Mouse (Mus musculus) spleen, postnatal 10 days (tissue): ENCODE results near the gene Ccr5.
"Not testable (repeated sequence)": the region's sequence is repeated elsewhere in the genome, so short reads cannot be mapped to it uniquely, and the experiment has no call there.

Source experiments
- DNase-seq, 2 experiments: peaks; one replicate each; pipeline ENCODE4 v3.0.0; 2021 to 2022; ENCODE audit warnings: low spot score in 2 of 2

The Ccr5 gene

DNA sequence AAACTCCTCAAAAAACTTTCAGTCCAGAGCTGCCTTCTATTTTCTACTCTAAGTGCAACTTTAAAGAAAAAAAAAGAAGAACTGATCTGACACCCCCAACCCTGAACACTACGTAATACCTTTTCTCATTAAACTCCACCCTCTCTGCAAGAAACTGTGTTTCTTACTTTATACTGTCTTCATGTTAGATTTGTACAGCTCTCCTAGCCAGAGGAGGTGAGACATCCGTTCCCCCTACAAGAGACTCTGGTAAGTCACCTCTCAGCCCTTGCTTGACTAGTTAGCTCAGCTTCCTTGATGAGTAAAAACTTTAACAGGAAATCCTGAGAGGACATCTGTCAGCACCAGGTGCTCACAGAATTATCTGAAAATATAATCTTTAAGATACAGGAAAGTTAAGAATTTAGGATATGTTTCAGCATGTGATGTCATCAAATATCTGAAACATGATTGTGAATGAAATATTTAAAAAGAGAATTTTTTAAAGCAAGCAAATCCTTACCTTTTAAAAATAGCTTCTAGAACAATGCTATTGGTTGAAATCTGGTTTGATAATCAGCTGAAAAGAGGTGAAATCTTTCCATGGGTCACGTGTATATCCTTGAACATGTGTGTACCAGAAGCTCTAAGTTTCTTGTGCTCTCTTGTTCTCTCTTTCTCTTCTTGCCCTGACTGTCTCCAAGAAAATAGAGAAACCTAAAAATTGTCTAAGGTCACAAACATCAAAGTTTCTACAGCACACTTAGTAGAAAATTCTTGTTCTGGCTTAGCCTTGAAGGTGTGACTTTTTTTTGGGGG, at the start of gene Ccr5:
Gene Ccr5 (plus strand): TSS at position 157 of the 798 bp plus-strand sequence.
- no peak for DNase-seq

DNA sequence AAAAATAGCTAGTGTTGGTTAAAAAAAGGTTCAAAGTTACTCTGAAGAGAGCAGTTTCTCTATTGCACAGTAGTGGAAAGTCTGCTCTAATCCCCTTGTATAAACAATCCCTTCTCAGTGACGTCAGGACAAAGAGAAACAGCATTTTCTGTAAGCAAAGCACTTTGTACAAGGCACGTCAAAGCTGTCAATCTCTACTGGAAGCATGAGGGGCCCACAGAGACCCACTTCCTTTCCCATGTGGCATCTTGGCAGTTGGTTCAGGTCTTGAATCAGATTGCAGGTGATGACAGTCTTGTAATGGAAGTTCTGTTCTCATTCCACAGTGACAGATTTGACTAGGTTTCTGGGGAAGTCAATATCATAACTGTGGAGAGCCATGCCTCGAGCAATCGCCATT, 41.5 kb upstream of the Ccr5 start:
- no peak for DNase-seq

DNA sequence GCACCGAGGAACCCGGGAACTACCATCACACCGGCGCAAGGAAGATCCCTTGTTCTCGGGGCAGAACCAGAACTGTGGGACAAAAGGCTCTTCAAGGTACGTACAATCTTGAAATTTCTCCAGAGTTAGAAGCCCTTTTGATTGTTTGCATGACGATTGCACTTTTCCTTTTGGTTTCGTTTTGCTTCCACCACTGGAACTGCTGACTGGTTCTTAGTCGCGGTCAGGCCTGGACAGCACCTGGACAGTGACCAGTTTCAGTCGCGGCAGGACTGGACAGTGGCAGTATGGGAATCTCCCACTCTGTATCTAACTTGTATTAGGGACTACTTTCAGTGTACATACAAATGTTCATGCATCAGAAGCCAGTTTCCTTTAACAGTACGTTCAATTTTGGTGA, 40.9 kb upstream of the Ccr5 start:
- not testable (repeated sequence) for DNase-seq

DNA sequence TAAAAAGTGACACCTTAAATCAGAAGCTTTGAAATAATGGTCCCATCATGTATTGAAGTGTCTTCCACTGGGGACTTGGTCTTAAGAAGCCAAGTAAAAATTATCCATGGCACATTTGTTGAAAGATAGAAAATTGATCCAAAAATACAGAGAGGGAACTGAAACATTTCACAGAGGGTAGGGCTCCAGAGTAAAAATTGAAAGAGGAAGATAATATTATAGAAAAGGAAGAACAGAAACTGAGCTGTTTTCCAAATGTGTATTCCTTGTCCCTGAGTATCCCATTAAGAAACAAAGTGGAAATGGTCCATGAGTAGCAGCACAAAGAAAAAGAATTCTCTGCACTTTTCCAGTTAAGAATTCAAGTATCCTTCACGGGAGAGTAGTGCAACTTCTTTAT, 30.9 kb upstream of the Ccr5 start:
- DNase-seq = no peak

DNA sequence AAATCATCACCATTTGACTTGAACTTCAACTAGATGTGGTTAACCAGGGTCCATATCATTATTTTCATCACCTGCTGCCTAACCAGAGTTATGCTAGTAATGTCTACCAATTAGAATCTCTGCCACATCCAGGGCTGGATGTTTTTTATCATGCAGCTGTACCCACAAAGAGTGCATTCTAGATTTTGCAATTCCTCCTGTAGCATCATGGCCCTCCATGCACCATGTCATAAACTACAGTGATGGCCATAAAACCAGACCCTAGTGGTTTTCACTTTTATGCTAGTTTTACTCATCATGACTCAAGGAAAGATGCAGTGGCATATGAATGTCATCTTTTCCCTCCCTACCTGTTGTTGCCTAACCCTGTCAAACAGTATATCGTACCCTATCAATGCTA, 22.2 kb upstream of the Ccr5 start:
- DNase-seq = no peak

DNA sequence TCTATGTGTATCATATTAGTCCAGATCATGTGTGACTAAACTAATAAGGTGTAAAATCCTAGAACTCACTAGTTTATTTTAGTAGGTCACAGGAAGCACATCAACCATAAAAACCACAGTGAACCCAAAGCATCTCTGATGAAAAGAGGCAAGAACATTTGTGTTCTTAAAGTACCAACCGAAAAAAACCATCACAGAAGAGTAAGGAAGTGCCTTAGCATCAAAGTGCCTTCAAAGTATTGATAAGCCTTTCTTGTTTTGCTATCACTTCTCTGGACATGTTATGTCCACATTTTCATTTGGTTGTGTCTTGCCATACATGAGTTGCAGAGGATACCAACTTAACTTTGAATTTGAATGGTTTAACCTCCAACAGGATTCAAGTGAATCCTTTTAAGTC, 21.0 kb upstream of the Ccr5 start:
- no peak for DNase-seq

DNA sequence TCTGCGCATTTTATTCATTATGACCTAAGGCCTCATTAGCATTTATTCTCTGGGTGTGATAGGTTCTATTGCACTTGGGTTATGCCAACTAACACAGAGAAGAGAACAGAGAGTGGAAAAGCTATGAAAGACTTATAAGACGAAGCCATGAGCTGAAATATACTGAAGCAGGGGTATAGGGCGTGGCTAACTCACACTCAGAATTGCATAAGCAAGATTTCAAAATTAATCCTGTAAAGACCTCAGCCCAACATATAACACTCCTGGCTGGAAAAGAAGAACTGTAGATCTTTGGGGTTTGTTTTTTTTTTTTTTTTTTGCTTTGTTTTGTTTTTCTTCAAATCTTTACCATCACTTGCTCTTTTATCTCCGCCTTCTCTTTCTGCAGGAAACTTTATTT, 19.6 kb upstream of the Ccr5 start, which contains the start of gene Ccr2:
Gene Ccr2 (plus strand): TSS at position 228 of the 400 bp plus-strand sequence.
- no peak for DNase-seq

DNA sequence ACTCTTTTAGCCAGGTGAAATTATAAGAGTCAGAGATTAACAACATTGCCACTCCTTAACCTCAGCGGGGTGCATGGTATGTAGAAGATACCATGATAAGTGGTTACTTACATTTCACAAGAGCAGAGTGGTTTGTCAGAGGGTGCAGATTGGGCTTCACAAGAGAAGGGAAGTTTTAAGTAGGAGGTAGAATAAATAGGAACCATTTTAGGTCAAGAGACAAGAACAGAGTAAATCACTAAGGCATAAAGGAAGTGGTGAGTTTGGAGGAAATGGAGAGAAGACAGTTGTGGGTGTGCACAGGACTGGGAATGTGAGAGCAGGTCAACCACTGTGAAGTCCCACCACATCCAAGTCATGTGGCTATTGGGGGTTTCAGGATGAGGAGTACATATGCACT, 18.1 kb upstream of the Ccr5 start:
- DNase-seq = no peak

DNA sequence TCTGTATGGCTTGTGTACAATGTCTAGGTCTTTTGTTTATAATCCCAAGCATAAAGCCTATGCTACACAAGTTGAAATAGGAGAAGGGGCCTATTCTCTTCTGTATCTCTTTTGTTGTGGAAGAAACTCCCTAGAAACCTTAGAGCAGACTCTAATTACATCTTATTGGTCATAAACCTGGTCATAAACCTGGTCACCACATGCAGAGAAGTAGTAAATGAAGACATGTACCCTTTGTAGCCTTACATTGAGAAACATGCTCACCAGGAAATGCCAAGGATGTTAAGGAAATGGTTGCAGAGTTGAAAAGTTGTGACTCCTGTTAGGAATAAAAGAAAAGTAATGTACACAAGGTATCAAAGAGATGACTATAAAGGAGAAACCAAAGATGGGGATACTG, 16.1 kb upstream of the Ccr5 start:
- DNase-seq = no peak

DNA sequence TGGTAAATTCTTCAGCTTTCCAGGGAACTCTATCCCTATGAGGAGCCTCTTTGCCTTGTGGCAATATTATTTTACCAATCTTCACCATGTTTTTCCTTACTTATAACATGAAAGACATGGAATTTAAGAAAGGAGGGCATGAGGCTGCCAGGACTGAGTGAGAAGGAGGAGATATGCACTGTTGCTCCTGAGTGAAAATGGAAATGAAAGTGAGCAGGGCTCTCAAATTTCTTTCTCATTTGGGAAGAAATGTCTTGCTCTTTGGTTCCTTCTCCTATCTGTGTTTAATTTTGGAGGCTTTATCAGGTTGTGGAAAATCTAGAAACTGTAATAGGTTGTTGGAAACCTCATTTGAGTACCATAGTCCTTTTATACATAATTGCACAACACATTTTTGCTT, 14.1 kb upstream of the Ccr5 start:
- DNase-seq = no peak

DNA sequence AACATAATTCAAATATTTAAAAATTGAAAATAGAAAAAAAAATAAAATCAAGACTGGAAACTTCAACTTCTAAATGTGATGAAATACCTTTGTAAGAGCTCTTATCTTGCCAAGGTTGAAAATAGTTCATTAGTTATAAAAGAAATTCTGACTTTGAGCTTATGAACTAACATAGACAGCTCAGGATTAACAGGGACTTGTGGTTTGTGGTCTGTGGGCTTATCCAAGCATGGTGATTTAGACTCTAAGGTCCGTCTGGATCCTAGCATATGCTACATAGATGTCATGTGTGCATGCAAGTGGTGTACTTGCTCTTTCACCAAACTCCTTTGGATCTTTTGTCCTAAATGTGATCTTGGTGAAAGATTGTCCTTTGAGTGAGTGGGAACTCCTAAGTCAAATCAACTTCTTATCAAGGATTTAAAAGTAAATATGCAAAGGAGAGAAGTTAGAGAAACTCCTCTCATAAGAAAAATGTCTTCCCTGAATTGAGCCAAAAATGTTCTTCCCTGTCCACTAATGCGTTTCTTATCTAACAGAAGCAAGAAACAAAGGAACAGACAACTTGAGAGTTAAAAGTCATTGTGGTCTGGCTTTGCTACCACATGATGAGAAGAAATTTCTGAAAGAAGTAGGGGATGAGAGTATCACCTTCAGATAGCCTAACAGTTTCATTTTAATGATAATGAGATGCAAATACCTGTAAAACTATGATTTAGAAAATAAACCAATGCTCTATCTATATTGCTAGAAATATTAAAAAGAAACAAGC, 12.8 kb upstream of the Ccr5 start:
- no peak for DNase-seq

DNA sequence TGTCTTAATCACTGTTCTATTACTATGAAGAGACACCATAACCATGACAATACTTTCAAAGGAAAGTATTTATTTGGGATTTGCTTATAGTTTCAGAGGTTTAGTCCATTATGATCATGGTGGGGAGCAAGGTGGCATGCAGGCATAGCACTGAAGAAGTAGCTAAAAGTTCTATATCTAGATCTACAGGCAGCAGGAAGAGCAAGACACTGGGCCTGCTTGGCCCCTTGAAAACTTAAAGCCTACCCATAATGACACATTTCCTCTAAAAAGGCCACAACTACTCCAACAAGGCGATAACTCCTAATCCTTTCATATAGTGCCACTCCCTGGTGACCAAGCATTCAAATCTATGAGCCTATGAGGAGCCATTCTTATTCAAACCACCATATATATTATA, 9.3 kb upstream of the Ccr5 start:
- DNase-seq = no peak

DNA sequence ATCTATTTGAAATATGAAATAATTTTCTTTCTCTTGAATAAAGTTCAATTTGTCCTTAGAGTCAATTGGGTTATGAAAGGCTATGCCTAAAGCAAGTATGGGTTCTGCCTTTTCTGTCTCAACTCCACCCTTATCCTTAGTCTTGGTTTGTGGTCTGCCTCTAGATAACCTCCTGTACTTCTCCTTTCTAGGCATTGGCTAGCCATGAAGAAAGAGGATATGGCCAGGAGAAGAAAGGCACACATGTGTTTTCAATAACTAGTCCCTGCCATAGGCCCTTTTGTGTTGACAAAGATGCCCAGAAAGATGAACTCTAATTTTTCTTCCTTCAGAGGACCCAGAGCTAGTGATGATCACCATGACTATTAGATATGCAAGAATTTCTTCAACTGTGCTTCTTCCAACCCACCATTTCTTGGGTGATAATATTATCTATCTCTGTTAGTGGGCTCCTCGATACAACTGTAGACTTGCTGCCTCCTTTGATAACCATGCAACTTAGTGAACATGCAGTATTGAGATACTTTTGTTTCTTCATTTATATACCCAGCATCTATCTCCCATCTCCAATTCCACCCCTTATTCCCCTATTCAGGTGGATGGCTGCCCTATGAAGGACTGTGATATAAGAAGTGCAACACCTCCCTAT, 8.6 kb upstream of the Ccr5 start:
- DNase-seq = no peak

DNA sequence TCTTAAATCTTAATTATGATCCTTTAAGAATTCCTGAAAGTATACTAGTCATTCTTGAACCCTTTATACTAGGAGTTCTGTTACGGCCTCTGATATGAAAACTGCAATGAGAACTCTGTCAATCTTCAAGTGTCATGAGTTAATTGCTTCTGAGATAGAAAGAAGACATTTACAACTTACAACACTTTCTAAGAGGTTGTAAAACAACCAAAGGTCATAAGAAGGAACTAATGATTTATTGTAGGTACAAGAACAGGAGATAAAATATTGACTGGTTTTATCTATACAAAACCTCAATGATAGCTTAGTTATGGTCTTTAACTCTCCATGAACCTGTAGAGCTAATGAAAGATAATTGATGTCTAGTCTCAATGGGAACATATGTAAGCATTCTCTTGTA, 7.6 kb upstream of the Ccr5 start:
- DNase-seq = no peak

DNA sequence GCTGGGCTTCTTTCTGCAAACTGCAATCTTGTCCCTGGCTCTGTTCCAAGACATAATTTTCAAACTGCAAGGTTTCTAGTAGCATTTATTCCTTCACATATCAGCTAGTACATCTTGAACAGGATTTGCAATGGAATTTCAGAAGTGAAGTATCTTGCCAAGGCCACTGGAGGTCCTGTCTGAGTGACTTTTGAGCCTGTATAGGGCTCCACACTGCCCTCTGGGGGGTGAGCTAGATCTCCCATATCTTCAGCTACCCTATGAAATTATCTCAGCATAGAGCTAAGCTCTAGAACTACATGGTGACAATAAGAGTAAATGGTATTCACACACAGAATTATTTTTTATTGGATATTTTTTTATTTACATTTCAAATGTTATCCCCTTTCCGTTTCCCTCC, 2.9 kb upstream of the Ccr5 start:
- DNase-seq = peak; percentile 40 to 81

DNA sequence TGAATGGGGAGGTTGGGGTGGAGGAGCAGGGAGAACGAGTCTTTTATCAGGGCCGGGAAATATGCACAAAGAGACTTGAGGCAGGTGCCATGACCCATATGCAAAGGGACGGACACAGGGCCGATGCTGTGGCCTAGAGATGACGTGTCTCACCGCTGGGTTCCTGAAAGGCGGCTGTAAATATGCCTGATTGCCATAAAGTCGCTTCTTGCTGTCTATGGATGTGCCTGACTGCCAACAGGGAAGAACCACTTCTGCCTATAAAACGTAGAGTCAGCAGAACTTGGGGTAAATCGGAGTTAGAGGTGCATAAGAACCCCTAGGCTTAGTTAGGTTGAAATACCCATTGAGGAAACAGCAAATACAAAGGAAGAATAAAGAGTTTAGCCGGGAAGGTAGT, 4.2 kb downstream of the Ccr5 start:
- DNase-seq = no peak

DNA sequence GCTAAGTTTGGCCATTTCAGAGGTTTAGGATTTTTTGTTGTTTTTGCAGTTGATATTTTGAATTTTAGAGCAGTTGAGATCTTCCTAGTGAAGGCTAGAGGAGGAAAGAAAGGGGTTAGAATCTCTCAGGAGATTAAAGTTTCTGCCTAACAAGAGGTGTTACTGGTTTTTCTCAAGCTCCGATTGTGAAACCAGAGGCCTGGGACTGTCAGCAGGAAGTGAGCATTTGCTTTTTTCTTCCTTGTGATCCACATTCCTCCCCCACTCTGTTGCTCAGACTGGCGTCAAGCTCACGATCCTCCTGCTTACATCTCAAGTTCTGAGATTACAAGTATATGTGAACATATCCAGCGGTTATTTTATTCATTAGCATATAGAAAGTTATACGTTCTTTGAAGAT, 5.0 kb downstream of the Ccr5 start:
- no peak for DNase-seq

DNA sequence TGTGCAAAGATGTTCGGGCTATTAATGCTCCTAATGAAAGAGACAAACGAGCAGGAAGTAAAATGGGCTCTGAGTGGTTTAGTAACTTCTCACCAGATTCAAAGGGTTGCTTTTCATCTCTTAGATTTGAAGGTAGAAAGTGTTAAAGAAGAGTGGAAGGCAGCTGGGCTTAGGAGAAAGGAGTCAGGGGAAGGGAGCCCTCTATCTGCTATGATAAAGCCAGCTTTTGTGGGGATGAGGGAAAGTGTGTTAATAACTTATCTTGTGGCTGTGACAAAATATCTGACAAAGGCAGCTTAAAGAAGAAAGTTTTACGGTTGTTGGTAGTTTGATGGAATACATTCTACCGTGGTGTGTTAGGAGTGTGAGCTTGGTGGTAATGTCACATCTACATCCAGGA, 6.1 kb downstream of the Ccr5 start:
- DNase-seq = no peak

DNA sequence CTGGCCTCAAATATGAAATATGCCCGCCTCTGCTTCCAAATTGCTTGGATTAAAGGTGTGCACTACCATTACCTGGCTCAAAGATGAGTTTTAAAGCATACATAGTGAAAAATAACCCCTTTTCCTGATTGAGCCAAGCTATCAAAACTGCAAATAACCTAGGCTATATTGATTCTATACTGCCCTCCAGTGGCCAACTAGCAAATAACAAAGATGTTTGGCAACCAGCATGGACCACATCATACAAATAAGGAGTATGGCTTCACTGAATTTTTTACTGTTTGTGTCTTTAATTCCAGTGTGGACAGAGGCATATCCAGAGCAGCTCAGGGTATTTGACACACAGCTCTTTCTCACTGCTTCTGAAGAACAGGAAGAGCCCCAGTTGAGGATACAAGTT, 7.0 kb downstream of the Ccr5 start:
- peak; percentile 33 to 53 for DNase-seq

DNA sequence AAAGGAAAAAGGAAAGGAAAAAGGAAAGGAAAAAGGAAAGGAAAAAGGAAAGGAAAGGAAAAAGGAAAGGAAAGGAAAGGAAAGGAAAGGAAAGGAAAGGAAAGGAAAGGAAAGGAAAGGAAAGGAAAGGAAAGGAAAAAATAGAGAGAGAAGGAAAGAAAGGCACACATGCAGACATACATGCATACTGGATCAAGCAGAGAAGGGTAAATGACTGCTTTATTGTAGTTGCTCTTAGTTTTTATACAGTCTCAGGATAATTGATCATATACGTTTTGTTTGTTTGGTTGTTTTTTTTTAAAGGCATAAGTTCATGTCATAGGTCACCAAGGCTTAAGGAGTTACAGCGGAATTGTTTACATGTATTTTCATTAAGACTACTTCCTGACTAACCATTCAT, 11.6 kb downstream of the Ccr5 start:
- DNase-seq = not testable (repeated sequence)

DNA sequence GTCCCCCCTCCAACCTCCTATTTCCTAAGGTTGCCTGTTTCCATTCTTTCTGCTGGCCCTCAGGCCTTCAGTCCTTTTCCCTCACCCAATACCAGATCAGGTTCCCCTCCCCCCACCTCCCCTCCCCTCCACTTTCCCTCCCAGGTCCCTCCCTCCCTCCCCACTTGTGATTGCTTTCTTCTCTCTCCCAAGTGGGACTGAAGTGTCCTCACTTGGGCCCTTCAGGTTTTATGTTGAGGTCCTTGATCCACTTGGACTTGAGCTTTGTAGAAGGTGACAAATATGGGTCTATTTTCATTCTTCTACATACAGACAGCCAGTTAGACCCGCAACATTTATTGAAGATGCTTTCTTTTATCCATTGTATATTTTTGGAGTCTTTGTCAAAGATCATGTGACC, 13.6 kb downstream of the Ccr5 start:
- not testable (repeated sequence) for DNase-seq

DNA sequence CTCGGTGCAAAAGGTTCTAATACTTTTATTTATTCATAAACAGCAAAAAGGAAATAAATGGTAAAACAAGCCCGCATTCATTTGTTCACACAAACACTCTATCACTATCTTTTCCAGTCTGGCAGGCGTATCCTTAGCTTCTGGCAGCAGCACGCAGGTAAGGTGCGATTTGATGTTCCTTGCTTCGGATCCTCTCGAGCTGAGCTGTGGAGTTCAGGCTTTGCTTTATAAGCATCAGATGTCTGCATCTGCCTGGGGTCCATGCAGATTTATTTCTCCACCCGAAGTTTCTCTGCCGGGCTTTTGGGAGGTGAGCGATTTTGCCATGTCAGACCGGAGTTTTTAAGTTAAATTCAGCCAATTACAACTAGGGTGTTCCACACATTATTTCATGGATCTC, 16.3 kb downstream of the Ccr5 start:
- DNase-seq = no peak
